Mouse (Mus musculus): ENCODE measurements at regions not wholly inside any gene's neighbourhood (a gene's known extent, or its start where the extent isn't known, plus 50 kb on each side); places are given as distances from the start of the nearest gene placed in this dataset.

GRCm38 (mm10) chr13:90473041-90473825, 383.8 kb upstream of the Xrcc4 start:
- no peaks in the 10 kb centered on the region for H3K4me1 ChIP-seq (ENCODE audit: control insufficient read depth, insufficient read depth, low read length)
- 81% methylated on average over 8 of the region's 8 CpGs for WGBS

GRCm38 (mm10) chr13:90466096-90466495, 376.7 kb upstream of the Xrcc4 start:
- 83% methylated on average over 5 of the region's 5 CpGs for WGBS
- no peaks in the 10 kb centered on the region for H3K4me1 ChIP-seq (ENCODE audit: control insufficient read depth, insufficient read depth, low read length)
- no peak for TF ChIP-seq CTCF (IDR thresholded peaks at IDR 0.05; ENCODE audit: insufficient read depth, low read length)
- TF ChIP-seq POLR2A (IDR thresholded peaks at IDR 0.05; ENCODE audit: borderline replicate concordance, extremely low read depth, low read depth, low read length): no peak

More at GRCm38 (mm10) chr13:90473041-90473825, 383.8 kb upstream of the Xrcc4 start:
- H3K4me3 ChIP-seq (replicated peaks; ENCODE audit: extremely low read depth, low read depth, low read length): no peak overlapping the region
- TF ChIP-seq POLR2A (IDR thresholded peaks at IDR 0.05; ENCODE audit: borderline replicate concordance, extremely low read depth, low read depth, low read length): no peak
- no peak for TF ChIP-seq CTCF (IDR thresholded peaks at IDR 0.05; ENCODE audit: insufficient read depth, low read length)
- no peak for DNase-seq

GRCm38 (mm10) chr13:90464051-90464450, 374.6 kb upstream of the Xrcc4 start:
- no peaks in the 10 kb centered on the region for H3K4me1 ChIP-seq (ENCODE audit: control insufficient read depth, insufficient read depth, low read length)
- no peak for DNase-seq
- no peak for TF ChIP-seq CTCF (IDR thresholded peaks at IDR 0.05; ENCODE audit: insufficient read depth, low read length)
- no peak for TF ChIP-seq POLR2A (IDR thresholded peaks at IDR 0.05; ENCODE audit: borderline replicate concordance, extremely low read depth, low read depth, low read length)
- 63% methylated on average over 2 of the region's 2 CpGs for WGBS
- no peak overlapping the region for H3K4me3 ChIP-seq (replicated peaks; ENCODE audit: extremely low read depth, low read depth, low read length)

More at GRCm38 (mm10) chr13:90466096-90466495, 376.7 kb upstream of the Xrcc4 start:
- H3K4me3 ChIP-seq (replicated peaks; ENCODE audit: extremely low read depth, low read depth, low read length): no peak overlapping the region
- no peak for DNase-seq

- 61% methylated on average over 2 of the region's 2 CpGs for WGBS
- no peaks in the 10 kb centered on the region for H3K4me1 ChIP-seq (ENCODE audit: control insufficient read depth, insufficient read depth, low read length)
- TF ChIP-seq CTCF (IDR thresholded peaks at IDR 0.05; ENCODE audit: insufficient read depth, low read length) (no peak), POLR2A (IDR thresholded peaks at IDR 0.05; ENCODE audit: borderline replicate concordance, extremely low read depth, low read depth, low read length) (no peak)
- no peak for DNase-seq
- H3K4me3 ChIP-seq (replicated peaks; ENCODE audit: extremely low read depth, low read depth, low read length): no peak overlapping the region
Measured at GRCm38 (mm10) chr13:90463381-90463780, 374.0 kb upstream of the Xrcc4 start.

- no peak overlapping the region for H3K4me3 ChIP-seq (replicated peaks; ENCODE audit: extremely low read depth, low read depth, low read length)
- no peak for DNase-seq
- H3K4me1 ChIP-seq (ENCODE audit: control insufficient read depth, insufficient read depth, low read length): no peaks in the 10 kb centered on the region
- no peak for TF ChIP-seq CTCF (IDR thresholded peaks at IDR 0.05; ENCODE audit: insufficient read depth, low read length)
- TF ChIP-seq POLR2A (IDR thresholded peaks at IDR 0.05; ENCODE audit: borderline replicate concordance, extremely low read depth, low read depth, low read length): no peak
Measured at GRCm38 (mm10) chr13:90454631-90455030, 365.2 kb upstream of the Xrcc4 start.

GRCm38 (mm10) chr13:90426901-90427300, 337.5 kb upstream of the Xrcc4 start:
- Histone ChIP-seq H3K4me3 (replicated peaks; ENCODE audit: extremely low read depth, low read depth, low read length) (no peak overlapping the region), H3K4me1 (ENCODE audit: control insufficient read depth, insufficient read depth, low read length) (no peaks in the 10 kb centered on the region)
- no peak for DNase-seq
- TF ChIP-seq POLR2A (IDR thresholded peaks at IDR 0.05; ENCODE audit: borderline replicate concordance, extremely low read depth, low read depth, low read length) (no peak), CTCF (IDR thresholded peaks at IDR 0.05; ENCODE audit: insufficient read depth, low read length) (no peak)
- WGBS: 67% methylated on average over 3 of the region's 3 CpGs

- 88% methylated on average over 1 of the region's 1 CpGs for WGBS
- Histone ChIP-seq H3K4me1 (ENCODE audit: control insufficient read depth, insufficient read depth, low read length) (no peaks in the 10 kb centered on the region), H3K4me3 (replicated peaks; ENCODE audit: extremely low read depth, low read depth, low read length) (no peak overlapping the region)
- TF ChIP-seq POLR2A (IDR thresholded peaks at IDR 0.05; ENCODE audit: borderline replicate concordance, extremely low read depth, low read depth, low read length) (no peak), CTCF (IDR thresholded peaks at IDR 0.05; ENCODE audit: insufficient read depth, low read length) (no peak)
- no peak for DNase-seq
Measured at GRCm38 (mm10) chr13:90425379-90425778, 336.0 kb upstream of the Xrcc4 start.

GRCm38 (mm10) chr13:90424541-90424940, 335.1 kb upstream of the Xrcc4 start:
- TF ChIP-seq POLR2A (IDR thresholded peaks at IDR 0.05; ENCODE audit: borderline replicate concordance, extremely low read depth, low read depth, low read length) (no peak), CTCF (IDR thresholded peaks at IDR 0.05; ENCODE audit: insufficient read depth, low read length) (no peak)
- no peak for DNase-seq
- H3K4me1 ChIP-seq (ENCODE audit: control insufficient read depth, insufficient read depth, low read length): no peaks in the 10 kb centered on the region
- no peak overlapping the region for H3K4me3 ChIP-seq (replicated peaks; ENCODE audit: extremely low read depth, low read depth, low read length)
- 35% methylated on average over 5 of the region's 5 CpGs for WGBS

- WGBS: 64% methylated on average over 4 of the region's 4 CpGs
Measured at GRCm38 (mm10) chr13:90420966-90421365, 331.6 kb upstream of the Xrcc4 start.

GRCm38 (mm10) chr13:90404392-90404791, 315.0 kb upstream of the Xrcc4 start:
- no peaks in the 10 kb centered on the region for H3K4me1 ChIP-seq (ENCODE audit: control insufficient read depth, insufficient read depth, low read length)
- no peak for DNase-seq

More at GRCm38 (mm10) chr13:90420966-90421365, 331.6 kb upstream of the Xrcc4 start:
- Histone ChIP-seq H3K4me3 (replicated peaks; ENCODE audit: extremely low read depth, low read depth, low read length) (no peak overlapping the region), H3K4me1 (ENCODE audit: control insufficient read depth, insufficient read depth, low read length) (no peaks in the 10 kb centered on the region)
- no peak for DNase-seq
- no peak for TF ChIP-seq POLR2A (IDR thresholded peaks at IDR 0.05; ENCODE audit: borderline replicate concordance, extremely low read depth, low read depth, low read length)
- TF ChIP-seq CTCF (IDR thresholded peaks at IDR 0.05; ENCODE audit: insufficient read depth, low read length): no peak

More at GRCm38 (mm10) chr13:90404392-90404791, 315.0 kb upstream of the Xrcc4 start:
- WGBS: 90% methylated on average over 4 of the region's 4 CpGs
- no peak overlapping the region for H3K4me3 ChIP-seq (replicated peaks; ENCODE audit: extremely low read depth, low read depth, low read length)
- TF ChIP-seq CTCF (IDR thresholded peaks at IDR 0.05; ENCODE audit: insufficient read depth, low read length) (no peak), POLR2A (IDR thresholded peaks at IDR 0.05; ENCODE audit: borderline replicate concordance, extremely low read depth, low read depth, low read length) (no peak)

Data from lung, adult 2 months (tissue).